Mouse (Mus musculus) hindbrain, embryonic 10.5 days (tissue): Measurements from ENCODE around the gene Echdc2. TPM values are rescaled to one million over a fixed set of nuclear protein-coding genes. Genes with fewer than 3 reads are reported as not detected.
A peak's percentile ranks its signal among the peaks of the same experiment; 100 is the strongest.

Source experiments
- DNase-seq: peaks from one replicate; pipeline ENCODE4 v3.0.0-alpha.2; 2017; ENCODE audit warnings: low spot score
- H3K27ac ChIP-seq: fragments of 300-500 bp; sonication (generic); 2 replicates; pipeline ENCODE4 v1.5.1; 2016; ENCODE audit warnings: mild to moderate bottlenecking, moderate library complexity
- H3K27me3 ChIP-seq: fragments of 300-500 bp; sonication (generic); 2 replicates; pipeline ENCODE4 v1.6.1; 2016; ENCODE audit warnings: mild to moderate bottlenecking; ENCODE audit not compliant: poor library complexity, insufficient read depth, severe bottlenecking
- H3K36me3 ChIP-seq: fragments of 300-500 bp; sonication (generic); 2 replicates; pipeline ENCODE4 v1.6.1; 2016; ENCODE audit warnings: mild to moderate bottlenecking, moderate library complexity
- H3K4me1 ChIP-seq: fragments of 300-500 bp; sonication (generic); replicated peaks from 2 replicates; pipeline ENCODE4 v1.6.1; 2016; ENCODE audit warnings: mild to moderate bottlenecking
- H3K4me3 ChIP-seq: fragments of 300-500 bp; sonication (generic); 2 replicates; pipeline ENCODE4 v1.5.1; 2016; ENCODE audit warnings: mild to moderate bottlenecking, moderate library complexity
- H3K9me3 ChIP-seq: fragments of 300-500 bp; sonication (generic); 2 replicates; pipeline ENCODE4 v1.6.1; 2016; ENCODE audit warnings: mild to moderate bottlenecking, moderate library complexity
- WGBS: fragments of 180-500 bp; shearing (Covaris S2); methylation state at CpG from one replicate; pipeline ENCODE4 v1.1.7; 2016; 5-methylcytosine and 5-hydroxymethylcytosine counted together
- polyA plus RNA-seq: library from polyadenylated mRNA; unstranded; fragments of >200 nt; fragmentation: Nextera tagmentation; extraction: Ambion mirVana; gene quantifications from 2 replicates; pipeline ENCODE4 v1.2.1, GENCODE M21; 2016

The Echdc2 gene
- polyA plus RNA-seq, 1 experiment from 2014 or later, result 15.9 TPM

DNA sequence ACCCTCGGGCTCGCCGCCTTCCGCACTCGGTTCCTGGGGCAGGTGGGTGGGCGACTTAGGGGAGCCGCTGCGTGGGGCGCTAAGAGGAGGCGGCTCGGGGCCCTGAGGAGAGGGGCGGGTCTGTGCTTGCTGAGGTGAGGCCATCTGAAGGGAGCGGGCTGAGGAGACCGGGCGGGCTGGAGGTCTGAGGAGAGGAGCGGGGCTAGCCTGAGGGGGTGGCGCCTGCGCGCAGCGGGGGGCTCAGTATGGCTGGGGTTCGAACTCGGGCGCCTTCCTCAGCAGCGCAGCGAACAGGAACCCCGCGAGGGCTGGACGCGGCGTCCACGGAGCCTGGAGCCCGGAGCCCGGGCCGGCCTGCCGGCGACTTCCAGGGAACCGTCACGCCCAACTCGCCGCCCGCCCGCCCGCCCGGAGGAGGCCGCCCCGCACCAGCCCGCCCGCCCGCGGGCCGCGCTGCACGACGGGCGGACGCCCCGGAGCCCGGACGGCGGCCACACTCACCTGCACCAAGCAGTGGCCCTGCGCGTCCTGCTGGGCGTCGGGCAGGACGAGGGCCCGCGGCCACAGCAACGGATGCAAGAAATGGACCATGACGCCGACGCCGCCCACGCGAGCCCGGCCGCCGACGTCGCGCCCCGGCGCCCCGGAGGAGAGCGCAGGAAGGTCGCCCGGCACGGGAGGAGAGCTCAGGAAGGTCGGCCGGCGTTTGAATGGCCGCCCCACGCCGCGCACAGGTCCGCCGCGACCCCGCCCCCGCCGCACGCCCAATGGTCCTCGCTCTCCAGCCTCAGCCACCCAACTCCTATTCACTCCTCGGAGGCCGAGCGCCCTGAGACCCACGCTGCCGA, 52.3 kb downstream of the Echdc2 start, which contains the start of gene Zyg11a:
Gene Zyg11a (minus strand): TSS at position 717 of the 848 bp plus-strand sequence.
- under 1% methylated on average over 107 of the region's 107 CpGs for WGBS
- peak; percentile 40 for DNase-seq
- Histone ChIP-seq H3K9me3 (no peaks in the 10 kb centered on the region), H3K4me3 (peak within 1 kb of the TSS; percentile 55), H3K4me1 (peaks cover 14% of the 10 kb centered on the region), H3K36me3 (no peaks in the 10 kb centered on the region), H3K27ac (peak within 1 kb of the TSS; percentile 40; the same call in 1 of the 2 replicates), H3K27me3 (peaks cover 63% of the 10 kb centered on the region)

DNA sequence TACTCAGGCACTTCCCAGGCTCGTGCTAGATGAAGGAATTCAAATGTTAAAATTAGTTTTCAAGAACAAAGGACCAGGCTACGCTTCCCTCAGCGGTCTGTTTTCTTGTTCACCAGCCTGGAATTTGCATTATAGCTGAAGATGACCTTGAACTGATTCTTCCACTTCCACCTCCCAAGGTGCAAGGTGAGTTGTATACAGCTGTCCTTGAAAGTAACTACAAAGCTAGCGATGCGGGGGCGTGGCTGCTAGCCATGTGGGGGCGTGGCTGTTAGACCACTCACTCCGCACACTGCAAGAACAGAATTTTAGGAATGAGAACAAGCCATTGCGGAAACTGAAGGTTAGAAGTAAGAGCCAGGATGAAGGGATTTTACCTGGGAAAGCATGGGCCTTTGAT, 53.8 kb downstream of the Echdc2 start:
- 5% methylated on average over 9 of the region's 9 CpGs for WGBS

DNA sequence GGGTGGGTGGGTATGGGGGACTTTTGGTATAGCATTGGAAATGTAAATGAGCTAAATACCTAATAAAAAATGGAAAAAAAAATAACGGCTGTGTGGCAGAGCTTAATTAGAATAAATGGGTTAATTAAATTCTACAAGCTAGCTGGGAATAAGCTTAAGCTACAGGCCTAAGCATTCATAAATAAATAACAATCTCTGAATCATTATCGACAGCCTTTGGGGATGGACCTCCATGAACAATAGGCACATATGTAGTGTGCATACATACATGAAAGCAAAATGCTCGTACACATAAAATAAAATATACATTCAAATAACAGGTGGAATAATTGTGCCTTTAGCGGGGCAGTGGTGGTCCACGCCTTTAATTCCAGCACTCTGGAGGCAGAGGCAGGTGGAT, 57.3 kb downstream of the Echdc2 start:
- peaks cover 36% of the 10 kb centered on the region for H3K27me3 ChIP-seq
- no peak for DNase-seq

More for the DNA sequence above, 53.8 kb downstream of the Echdc2 start:
- Histone ChIP-seq H3K4me1 (peaks cover 14% of the 10 kb centered on the region), H3K9me3 (no peaks in the 10 kb centered on the region), H3K4me3 (no peak overlapping the region), H3K27ac (no peak overlapping the region), H3K36me3 (no peaks in the 10 kb centered on the region), H3K27me3 (peaks cover 63% of the 10 kb centered on the region)
- DNase-seq, result peak; percentile 21

DNA sequence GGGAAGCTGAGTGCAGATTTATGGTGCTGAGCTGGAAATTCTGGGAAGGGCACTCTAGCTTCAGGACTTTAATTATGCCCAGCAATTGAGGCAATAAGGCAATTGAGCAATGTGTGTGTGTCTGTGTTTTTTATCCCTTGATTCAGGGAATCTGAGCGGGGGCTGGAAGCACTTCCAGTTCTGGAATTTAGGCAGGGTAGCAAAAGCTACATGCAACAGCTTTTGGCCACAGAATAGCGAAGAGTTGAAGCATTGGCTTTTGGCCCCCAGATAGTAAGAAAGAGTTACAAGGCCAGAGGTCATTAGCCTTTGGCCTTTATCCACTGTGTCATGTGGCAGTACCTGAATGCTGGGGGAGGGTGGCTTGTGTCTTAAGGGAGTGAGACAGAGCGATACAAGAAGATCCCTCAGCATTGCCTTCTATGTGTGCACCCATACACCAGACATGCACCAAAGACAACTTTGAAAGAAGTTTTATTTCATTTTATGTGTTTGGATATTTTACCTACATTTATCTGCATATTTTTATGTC, 60.2 kb downstream of the Echdc2 start:
- no peak overlapping the region for H3K27ac ChIP-seq
- 40% methylated on average over 3 of the region's 3 CpGs for WGBS
- no peak for DNase-seq
- H3K36me3 ChIP-seq, result no peaks in the 10 kb centered on the region
- peaks cover 7% of the 10 kb centered on the region for H3K27me3 ChIP-seq
- H3K9me3 ChIP-seq, result no peaks in the 10 kb centered on the region
- H3K4me3 ChIP-seq, result no peak overlapping the region
- peaks cover 7% of the 10 kb centered on the region for H3K4me1 ChIP-seq

More for the DNA sequence above, 57.3 kb downstream of the Echdc2 start:
- Histone ChIP-seq H3K4me3 (no peak overlapping the region), H3K4me1 (peaks cover 16% of the 10 kb centered on the region), H3K9me3 (no peaks in the 10 kb centered on the region), H3K27ac (no peak overlapping the region), H3K36me3 (no peaks in the 10 kb centered on the region)
- 96% methylated on average over 5 of the region's 5 CpGs for WGBS

Other genes with a start within 250 kb of the Echdc2 start
- 38.7 and 39.7 TPM in 2 replicates for gene Cpt2, start 241.8 kb upstream of the Echdc2 start, polyA plus RNA-seq
- not detected in 2 replicates for gene Slc1a7, start 197.1 kb upstream of the Echdc2 start, polyA plus RNA-seq
- gene Podn, start 69.0 kb upstream of the Echdc2 start, polyA plus RNA-seq, result 0.34 TPM in 1 of 2 replicates, not detected in the other
- gene Scp2, start 20.4 kb upstream of the Echdc2 start, polyA plus RNA-seq, result 186 and 213 TPM in 2 replicates
- gene Zyg11a, start 52.6 kb downstream of the Echdc2 start, polyA plus RNA-seq, result 0.07 TPM in 1 of 2 replicates, not detected in the other
- 13.0 and 17.0 TPM in 2 replicates for gene Zyg11b, start 135.7 kb downstream of the Echdc2 start, polyA plus RNA-seq
- gene Coa7, start 162.7 kb downstream of the Echdc2 start, polyA plus RNA-seq, result 65.2 and 68.6 TPM in 2 replicates
- 1.1 and 2.4 TPM in 2 replicates for gene Shisal2a, start 217.9 kb downstream of the Echdc2 start, polyA plus RNA-seq
- 45.9 and 56.0 TPM in 2 replicates for gene Gpx7, start 241.5 kb downstream of the Echdc2 start, polyA plus RNA-seq